Mouse (Mus musculus) kidney, postnatal 14 days (tissue): ENCODE data around the gene Dcdc2a.

Source experiments
- DNase-seq: peaks from one replicate; pipeline ENCODE4 v3.0.0; 2022; ENCODE audit warnings: mixed read lengths

Gene Dcdc2a

DNA sequence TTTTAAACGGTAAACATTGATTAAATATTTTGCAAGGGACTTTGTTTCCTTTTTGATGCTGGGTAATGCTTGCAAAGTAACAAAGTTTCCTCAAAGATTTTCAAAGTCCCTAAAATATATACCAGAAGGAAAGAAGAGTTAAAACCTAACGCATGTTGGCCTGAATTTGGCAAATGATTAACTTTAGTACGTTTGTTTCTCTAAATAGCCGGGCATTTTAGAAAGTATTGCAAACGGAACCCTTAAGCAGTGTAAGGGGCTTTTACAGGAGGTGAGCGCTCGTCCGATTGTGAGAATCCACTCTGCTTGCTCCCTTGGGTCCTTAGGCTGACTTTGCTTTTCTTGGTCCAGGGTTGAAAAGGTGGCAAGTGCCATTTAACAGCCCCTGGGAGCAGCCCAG lies 41.5 kb downstream of the Dcdc2a start:
- no peak for DNase-seq

- no peak for DNase-seq
Measured at GRCm38 (mm10) chr13:25098578-25098977, 42.8 kb downstream of the Dcdc2a start.

DNA sequence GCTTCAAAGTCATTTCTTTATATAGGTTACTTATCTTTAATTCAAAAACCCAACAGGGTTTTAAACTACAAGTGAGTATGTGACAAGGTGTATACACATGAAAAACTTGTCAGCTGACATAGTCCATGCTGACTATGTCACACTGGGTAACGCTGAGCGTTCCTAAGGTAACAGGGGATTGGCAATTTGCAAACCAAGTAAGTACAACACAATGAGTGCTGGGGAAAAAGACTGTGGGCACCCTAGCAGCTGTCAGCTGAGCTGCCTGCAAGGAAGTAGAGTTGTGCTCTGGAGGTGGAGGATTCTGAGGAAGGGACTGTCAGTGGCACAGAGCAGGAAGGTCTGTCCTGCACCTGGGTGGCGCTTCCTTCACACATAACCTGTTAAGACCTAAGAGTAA lies 43.7 kb downstream of the Dcdc2a start:
- DNase-seq = no peak

DNA sequence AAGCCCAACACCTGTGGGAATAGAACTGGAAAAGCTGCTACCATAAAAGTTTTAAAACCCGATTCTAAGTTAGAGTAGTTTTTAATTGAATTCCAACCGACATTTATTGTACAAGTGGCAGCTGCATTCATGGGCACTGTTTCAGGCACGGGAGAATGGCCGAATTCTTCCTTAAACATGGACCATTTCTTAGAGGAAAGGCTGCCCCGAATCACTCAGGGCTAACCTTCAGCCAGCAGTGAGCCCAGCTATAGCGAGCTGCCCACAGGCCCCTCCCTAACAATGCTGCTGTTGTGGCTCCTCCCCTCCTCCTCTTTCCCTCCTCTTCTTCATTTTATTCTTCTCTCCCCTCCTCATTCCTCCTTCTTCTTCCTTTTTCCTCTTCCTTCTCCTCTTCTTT lies 44.8 kb downstream of the Dcdc2a start:
- DNase-seq = no peak

DNA sequence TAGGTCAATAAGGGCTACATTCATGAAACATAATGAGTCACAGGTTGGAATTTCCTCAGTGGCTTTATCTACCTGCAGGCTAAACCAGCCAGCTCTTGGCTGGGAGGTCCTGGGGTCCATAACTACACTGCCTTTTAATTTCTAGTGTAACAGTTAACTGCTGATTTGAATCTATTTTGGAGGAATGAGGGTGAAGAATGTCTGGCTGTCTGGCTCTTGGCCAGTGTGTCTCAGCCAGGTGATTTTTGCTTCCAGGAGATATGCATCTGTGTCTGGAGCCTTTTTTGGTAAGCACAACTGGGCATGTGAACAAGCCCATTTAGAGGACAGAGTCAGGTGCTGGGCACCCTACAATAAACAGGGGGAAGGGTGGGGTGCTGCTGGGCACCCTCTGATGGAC lies 49.9 kb downstream of the Dcdc2a start:
- peak; percentile 75 for DNase-seq

GRCm38 (mm10) chr13:25106740-25107139 lies 50.9 kb downstream of the Dcdc2a start:
- peak; percentile 78 for DNase-seq

- no peak for DNase-seq
Measured at GRCm38 (mm10) chr13:25108353-25108752, 52.5 kb downstream of the Dcdc2a start.

GRCm38 (mm10) chr13:25110592-25111095 lies 54.8 kb downstream of the Dcdc2a start:
- DNase-seq = no peak

DNA sequence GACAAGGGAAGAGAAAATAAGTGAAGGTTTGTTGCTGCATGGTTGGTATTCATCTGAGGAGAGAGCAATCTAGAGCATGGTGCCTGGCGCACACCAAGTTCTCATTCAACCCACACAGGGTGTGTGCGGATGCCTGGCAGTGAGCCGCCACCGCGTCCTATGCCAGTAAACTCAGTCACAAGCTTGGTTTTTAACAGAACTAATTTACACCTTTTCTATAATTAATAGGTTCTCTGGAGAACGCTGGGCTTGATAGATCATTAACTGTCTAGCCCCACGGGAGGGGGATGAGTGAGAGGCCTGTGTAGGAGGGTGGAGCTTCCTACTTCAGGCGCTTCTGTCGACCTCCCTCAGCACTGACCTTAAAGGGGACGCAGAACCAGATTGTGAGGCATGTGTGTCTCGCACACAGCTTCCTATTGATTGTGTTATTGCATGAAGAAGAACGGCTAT lies 59.7 kb downstream of the Dcdc2a start:
- DNase-seq = peak; percentile 88

DNA sequence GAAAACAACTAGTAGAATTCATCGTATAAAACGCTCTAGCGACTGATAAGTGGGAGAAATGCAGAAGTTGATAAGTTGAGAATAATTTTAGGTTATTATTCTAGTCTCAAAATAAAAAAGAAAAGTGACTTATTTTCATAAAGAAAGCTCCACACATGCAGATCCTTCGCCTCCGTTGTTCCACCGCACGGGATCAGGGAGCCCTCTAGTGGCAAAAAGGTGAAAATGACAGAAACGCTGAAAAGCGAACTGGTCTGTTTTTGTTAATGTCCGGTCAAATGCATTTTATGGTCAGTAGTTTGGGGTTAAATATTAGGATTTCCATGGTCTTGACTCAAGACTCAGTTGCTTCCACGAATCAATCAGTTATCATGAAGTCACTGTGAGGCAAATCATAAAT lies 60.2 kb downstream of the Dcdc2a start:
- peak; percentile 62 for DNase-seq

DNA sequence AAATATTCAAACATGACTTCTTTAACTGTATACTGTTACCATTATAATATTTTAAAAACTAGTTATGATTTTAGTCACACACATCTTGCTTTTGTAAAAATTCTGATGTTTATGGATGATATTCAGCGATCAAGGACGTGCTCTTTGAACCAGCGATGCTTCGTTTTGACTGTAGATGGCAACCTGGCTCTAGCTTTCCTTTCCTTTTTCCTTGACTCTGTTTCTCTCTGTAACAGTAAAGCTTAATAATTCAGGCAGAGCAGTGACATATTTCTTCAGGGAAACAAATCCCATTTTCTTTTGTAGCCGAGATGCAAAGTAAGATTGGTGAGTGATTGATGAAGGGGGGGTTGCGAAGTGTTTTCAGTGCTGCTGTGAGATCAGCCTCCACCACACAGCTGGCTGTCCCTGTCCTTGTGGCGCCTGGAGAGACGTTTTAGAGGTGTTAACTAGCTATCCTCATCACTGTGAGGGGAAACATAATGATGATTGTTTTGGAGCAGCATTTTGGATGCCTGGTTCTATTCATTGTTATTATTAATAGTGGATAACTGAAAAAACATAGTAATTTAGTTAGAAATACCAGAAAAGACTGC lies 67.0 kb downstream of the Dcdc2a start:
- DNase-seq = no peak

DNA sequence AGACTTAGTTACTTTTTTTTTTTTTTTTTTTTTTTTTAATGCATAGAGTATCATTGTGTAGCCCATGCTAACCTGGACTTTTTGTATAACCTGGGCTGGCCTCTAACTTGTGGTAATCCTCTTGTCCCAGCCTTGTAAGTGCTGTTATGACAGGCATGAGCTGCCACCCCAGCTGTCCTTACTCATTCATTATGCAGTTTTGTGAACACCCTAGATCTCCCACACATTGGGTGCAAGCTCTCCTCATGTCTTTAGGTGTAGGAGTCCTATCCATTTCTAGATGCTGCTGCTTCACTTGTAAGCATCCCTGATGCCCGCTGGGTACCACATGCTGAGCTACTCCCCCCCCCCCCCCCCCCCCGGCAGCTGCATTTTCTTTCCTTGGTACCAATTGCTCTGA lies 71.4 kb downstream of the Dcdc2a start:
- no peak for DNase-seq

- no peak for DNase-seq
Measured at GRCm38 (mm10) chr13:25127806-25128205, 72.0 kb downstream of the Dcdc2a start.

DNA sequence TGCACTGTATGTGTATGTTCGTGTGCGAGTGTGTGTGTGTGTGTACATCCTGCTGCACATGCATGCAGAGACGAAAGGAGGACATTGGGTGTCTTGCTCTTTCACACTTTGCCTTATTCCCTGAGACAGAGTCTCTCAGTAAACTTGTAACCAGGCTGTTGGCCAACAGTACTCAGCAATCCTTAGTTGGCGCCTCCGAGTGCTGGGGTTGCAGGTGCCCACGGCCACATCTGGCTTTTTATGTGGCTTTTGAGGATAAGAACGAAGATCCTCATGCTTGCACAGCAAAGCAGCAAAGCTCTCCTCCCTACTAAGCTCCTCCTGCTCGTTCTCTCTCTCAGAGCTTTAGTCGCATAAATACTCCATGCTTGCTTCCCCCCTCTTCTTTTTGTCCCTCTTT lies 73.0 kb downstream of the Dcdc2a start:
- DNase-seq = no peak

DNA sequence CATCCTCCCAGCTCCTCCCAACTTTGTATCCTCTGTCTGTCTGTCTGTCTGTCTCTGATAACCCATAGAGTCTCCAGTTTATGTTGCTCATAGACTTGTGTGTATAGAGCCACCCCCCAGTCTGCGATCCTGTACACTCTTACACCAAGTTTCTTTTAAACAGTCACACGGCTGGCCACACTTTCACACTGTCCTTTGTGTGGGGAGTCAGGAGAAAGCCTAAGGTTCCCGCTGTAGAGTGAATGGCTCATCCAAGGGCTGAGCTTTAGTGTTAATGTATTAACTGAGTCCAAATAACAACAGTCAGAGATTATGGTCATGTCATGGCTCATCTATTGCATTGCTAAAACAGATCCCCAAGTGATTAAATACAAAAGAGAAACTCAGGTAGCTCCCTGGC lies 87.3 kb downstream of the Dcdc2a start:
- DNase-seq = no peak

- no peak for DNase-seq
Measured at GRCm38 (mm10) chr13:25144093-25144492, 88.3 kb downstream of the Dcdc2a start.

DNA sequence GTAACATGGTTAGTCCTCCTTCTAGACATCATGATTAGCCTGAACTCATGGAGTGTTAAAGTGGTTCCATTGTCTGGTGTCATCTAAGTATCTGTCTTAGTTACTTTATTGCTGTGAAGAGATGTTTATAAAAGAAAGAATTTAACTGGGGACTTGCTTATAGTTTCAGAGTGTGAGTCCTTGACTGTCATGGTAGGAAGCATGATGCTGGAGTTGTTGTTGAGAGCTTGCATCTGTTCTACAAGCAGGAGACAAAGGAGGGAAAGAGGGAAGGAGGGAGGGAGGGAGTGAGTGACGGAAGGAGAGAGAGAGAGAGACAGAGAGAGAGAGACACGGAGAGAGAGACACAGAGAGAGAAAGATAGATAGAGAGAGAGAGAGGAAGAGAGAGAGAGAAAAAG lies 90.4 kb downstream of the Dcdc2a start:
- DNase-seq = no peak

GRCm38 (mm10) chr13:25150154-25150781 lies 94.5 kb downstream of the Dcdc2a start:
- DNase-seq = peak; percentile 15

- peak; percentile 68 for DNase-seq
Measured at GRCm38 (mm10) chr13:25150861-25151260, 95.1 kb downstream of the Dcdc2a start.

DNA sequence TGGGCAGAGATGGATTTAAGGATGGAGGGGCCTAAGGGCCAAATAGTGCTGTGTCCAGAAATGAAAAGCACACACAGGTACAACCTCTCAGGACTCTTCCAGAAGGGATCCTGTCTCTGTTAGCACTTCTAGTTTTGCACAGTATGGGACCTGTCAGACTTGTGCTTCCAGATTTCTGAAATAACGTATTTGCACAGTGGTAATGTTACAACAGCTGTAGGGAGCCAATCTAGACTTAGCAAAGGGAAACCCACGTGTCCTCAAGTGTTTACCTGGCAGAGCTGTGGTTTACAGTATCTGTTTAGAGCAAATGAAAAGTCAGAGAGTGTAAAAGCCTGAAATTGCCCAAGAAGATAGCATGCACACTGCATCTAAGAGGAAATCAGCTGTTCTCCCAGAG lies 104.1 kb downstream of the Dcdc2a start:
- DNase-seq = no peak

GRCm38 (mm10) chr13:25160804-25161203 lies 105.0 kb downstream of the Dcdc2a start:
- DNase-seq = no peak

GRCm38 (mm10) chr13:25162594-25162993 lies 106.8 kb downstream of the Dcdc2a start:
- DNase-seq = no peak

DNA sequence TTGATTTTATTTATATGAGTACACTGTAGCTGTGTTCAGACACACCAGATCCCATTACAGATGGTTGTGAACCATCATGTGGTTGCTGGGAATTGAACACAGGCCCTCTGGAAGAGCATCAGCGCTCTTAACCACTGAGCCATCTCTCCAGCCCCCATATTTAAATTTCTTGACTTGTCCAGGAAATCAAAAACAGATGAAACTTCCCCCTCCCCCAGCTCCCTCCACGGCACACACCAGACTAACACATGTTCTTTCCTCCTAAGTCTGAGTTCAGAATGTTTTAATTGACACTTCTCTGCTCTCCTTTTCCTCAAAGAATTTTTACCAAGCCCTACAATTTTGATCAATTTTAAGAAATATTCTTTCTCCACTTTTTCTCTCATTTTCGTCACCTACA lies 113.1 kb downstream of the Dcdc2a start:
- no peak for DNase-seq

DNA sequence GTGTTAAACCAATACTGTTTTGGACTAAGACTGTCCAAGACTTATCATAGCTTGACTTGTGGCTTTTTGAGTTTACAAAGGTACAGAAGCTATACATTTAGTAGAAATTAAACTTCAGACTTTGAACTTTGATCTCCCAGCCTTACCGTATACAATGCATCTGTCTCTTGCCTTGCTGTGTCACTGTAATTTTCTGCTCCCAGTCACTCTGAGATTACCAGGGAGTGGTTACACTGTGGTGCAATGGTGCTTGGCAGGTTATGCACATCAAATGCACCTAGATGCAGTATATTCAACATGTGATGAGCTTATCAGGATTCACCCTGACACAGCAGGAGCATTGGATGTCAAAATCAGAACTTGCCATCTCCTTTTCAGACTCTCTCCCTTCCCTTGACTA lies 122.0 kb downstream of the Dcdc2a start:
- no peak for DNase-seq
